Mouse (Mus musculus) lung, adult 18-20 months (tissue): ENCODE results near the gene Zfp934.
"Not testable (repeated sequence)": the region's sequence is repeated elsewhere in the genome, so short reads cannot be mapped to it uniquely, and the experiment has no call there.

ENCODE experiments used
- DNase-seq, 2 experiments: peaks; one replicate each; pipeline ENCODE4 v3.0.0; 2022; ENCODE audit warnings: mixed read lengths in 2 of 2

Gene Zfp934

DNA sequence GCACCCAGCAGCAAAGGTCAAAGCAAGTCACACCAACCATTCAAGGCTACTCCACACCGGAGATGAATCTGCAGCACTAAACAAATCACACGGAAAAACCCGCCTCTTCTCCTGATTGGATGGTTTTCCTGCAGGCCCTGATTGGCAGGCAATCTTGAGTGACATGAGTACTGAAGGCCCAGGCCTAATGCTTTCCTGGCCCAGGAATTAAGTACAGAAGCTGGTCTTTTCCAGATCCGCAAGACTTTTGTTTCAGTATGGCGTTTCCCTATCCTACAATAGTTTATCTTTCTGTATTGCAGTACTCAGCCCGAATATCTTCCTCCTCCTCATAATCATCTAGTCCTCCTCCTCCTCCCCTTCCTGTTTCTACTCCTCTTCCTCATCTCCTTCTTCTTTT lies at the start of gene Zfp934:
TSS of gene Zfp934 (minus strand) at position 101 of the 400 bp plus-strand sequence.
- not testable (repeated sequence) for DNase-seq

DNA sequence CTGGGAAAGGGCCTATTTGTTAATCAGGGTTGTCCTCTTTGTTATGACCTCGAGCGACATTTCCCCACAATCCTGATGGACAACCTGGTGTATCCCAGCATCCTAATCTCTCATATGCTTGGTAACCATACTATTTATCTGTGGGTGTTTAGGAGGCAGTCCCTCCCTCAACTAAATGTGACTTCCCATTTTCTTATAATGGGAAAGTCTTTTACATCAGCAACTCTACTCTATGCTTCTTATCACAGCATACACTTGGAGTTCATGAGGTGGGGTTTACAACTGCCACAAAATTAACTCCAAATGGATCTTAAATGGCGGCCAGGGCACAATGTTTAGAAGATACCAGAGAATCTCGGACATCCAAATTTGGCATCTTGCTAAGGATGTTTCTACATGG lies 46.5 kb upstream of the Zfp934 start:
- DNase-seq: not testable (repeated sequence)

DNA sequence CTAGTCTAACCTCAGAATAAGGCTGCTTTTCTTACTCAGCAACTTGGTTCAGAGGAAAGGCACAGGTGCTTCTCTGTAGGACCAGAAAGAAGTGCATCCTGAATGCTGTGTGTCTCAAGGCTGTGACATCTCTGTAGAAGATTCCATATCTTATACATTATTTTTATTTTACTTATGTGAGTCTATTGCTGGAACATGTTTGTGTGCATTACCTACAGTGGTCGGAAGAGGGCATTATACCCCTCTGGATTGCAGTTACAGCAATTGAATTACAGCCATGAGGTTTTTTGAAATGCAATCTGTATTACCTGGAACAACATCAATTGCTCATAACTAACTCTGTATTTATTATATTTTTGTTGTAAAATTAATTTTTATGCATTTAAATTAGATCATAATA lies 9.3 kb downstream of the Zfp934 start:
- peak in 1 of 2 experiments; percentile 2 for DNase-seq

DNA sequence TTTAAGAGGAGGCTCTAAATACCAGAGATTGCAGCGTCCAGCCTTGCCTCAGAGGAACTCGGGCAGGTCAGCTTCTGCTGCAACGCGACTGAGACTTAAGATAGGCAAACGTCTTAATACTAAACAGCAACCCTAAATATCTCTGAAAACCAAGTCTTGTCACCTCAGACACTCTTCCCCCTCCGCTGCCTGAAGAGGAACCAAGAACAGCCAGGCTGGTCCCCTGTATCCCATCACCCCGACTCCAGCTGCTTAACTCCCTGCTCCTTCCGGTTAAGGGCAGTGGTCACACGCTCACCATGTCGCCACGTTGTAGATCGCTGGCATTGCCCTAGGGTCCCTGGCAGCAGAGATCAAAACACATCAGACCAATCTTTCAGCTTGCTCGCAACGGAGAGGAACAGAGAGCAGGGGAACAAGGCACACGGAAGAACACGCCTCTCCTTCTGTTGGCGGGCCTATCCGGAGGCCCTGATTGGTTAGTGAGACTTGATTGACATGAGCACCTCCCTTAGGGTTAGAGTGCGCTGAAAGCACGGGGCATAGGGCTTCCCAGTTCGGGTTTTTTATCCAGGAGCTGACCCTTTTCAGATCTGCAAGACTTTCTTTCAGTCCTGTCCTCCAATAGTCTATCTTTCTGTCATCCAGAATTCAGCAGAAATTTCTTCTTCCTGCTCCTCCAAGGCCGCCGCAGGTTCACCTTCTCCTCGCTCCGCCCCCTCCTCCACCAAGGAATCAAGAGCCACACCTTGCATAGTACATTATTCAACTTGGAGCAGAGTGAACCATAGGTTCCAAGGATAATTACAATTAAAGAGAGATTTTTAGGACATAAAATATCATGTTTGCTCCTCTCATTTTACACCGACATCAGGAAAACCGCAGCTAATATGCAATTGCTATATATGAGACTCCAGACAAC lies 12.5 kb downstream of the Zfp934 start, which contains the start of gene Zfp935:
TSS of gene Zfp935 (minus strand) at position 323 of the 922 bp plus-strand sequence.
- DNase-seq: peak; percentile 80 to 81

DNA sequence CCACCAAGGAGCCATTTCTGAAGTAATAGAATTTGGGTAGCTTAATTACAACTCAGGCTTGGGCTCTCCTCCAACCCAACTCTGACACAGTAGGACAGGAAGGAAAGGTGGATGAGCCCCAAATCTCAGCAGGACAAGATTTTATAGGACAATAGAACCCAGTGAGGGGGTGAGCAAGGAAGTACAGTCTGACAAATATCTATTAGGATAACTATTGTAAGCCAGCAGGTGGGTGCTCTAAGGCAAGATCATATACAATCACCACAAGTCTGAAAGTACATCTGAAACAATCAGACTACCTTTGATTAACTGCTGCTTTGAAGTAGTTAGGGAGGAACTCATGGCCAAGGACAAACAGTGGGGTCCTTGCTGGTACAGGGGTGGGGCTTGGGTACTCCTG lies 40.9 kb downstream of the Zfp934 start:
- not testable (repeated sequence) for DNase-seq

DNA sequence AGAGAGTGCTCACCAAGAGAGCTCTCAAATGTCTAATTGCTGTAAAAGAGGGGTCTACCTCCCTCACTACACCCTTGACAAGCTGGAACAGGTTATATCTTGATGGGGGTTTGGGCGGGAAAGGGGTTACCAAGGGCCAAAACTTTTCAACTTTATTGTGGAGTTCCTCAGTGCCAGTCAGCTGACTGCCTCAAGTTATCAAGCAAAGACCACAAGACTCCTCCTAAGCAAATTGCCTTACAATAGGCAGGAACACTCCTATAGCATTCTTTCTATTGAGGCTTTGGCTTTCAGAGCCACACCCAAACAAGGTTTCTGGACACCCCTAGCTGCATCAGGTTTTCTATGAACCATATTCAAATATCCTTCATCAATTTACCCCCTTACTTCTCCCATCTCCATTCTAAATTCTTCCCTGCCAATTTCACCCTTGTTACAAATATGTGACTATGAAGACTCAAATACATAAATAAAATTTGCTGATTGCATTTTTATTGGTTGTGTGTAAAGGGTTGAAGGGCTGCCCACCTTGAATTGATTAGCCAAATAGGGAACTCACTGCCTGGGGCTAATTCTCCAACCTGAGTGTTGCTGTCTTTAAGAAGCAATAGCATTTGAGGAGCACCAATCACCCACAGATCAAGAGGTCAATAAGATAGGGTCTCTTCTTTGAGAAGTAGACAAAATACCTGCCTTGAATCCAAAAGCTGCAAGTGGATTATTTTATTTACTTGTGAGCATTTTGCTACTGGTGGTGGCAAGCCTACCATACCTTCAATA lies 60.2 kb downstream of the Zfp934 start:
- DNase-seq: not testable (repeated sequence)

DNA sequence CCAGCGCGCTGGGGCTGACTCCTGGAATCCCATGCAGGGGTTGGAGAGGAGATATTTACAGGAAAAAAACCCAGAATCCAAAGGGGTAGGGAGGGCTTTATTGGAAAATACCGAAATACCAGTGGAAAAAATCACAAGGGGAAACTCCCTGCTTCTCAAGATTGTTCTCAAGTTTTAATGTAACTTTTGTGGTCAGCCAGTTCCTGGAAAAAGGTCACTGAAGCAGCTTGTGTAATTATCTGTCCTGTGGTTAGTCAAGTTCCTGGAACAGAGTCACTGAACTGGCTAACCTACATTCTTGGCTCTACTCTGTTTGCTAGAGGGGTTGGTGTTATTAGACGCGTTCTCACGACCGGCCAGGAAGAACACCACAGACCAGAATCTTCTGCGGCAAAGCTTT lies 98.3 kb downstream of the Zfp934 start:
- peak in 1 of 2 experiments; percentile 6 for DNase-seq

DNA sequence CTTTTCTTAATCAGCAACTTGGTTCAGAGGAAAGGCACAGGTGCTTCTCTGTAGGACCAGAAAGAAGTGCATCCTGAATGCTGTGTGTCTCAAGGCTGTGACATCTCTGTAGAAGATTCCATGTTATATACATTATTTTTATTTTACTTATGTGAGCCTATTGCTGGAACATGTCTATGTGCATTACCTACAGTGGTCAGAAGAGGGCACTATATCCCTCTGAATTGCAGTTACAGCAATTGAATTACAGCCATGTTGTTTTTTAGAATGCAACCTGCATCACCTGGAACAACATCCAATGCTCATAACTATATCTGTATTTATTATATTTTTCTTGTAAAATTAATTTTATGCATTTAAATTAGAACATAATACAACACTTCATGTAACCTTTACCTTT lies 101.1 kb downstream of the Zfp934 start:
- peak in 1 of 2 experiments; percentile 7 for DNase-seq

DNA sequence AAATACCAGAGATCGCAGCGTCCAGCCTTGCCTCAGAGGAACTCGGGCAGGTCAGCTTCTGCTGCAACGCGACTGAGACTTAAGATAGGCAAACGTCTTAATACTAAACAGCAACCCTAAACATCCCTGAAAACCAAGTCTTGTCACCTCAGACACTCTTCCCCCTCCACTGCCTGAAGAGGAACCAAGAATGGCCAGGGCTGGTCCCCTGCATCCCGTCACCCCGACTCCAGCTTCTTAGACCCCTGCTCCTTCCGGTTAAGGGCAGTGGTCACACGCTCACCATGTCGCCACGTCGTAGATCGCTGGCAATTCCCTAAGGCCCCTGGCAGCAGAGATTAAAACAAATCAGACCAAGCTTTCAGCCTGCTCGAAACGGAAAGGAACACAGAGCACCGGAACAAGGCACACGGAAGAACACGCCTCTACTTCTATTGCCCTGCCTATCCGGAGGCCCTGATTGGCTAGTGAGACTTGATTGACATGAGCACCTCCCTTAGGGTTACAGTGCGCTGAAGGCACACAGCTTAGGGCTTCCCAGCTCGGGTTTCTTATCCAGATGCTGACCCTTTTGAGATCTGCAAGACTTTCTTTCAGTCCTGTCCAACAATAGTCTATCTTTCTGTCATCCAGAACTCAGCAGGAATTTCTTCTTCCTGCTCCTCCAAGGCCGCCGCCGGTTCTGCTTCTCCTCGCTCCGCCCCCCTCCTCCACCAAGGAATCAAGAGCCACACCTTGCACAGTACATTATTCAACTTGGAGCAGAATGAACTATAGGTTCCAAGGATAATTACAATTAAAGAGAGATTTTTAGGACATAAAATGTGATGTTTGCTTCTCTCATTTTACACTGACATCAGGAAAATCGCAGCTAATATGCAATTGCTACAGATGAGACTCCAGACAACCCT lies 104.3 kb downstream of the Zfp934 start, which contains the start of gene Gm49359:
TSS of gene Gm49359 (minus strand) at position 409 of the 911 bp plus-strand sequence.
- DNase-seq: peak; percentile 91 to 93
